ENCODE assay signal across 11 mouse cellular contexts in genomic region chr1:159517647-159518046, GRCm38 (mm10). TPM values are rescaled to one million over a fixed set of nuclear protein-coding genes. Genes with fewer than 3 reads are reported as not detected.
DNase-seq lines count a peak whose midpoint lies in the region; ATAC-seq lines count a peak whose summit lies in the region.
"Had no signal": no experiment of that assay in that cellular context is flagged by ENCODE, and none has a peak within 500 bp of the region (broad histone marks: within the 10 kb centered on the region; RNA-seq: fewer than 3 reads in every experiment).

No protein-coding gene starts in this region.

- no peak for DNase-seq in forebrain, embryonic 10.5 days (ENCODE audit: extremely low spot score, low spot score)
- DNase-seq in 3134 (ENCODE audit: extremely low read depth, insufficient read length, low spot score): peak; percentile 61
- peak; percentile 6 to 50 for DNase-seq in heart, adult 18-20 months
- DNase-seq in layer of hippocampus, adult 18-20 months (ENCODE audit: low spot score in 2 of 2): peak; percentile 50 to 78
- DNase-seq in cerebellum, postnatal 4 days (ENCODE audit: low spot score in 2 of 2): no peak
- DNase-seq in natural killer cell, adult 2 months (ENCODE audit: low spot score in 2 of 2): no peak
- DNase-seq in gastrocnemius, postnatal 4 days (ENCODE audit: low spot score in 2 of 2): no peak
- DNase-seq: embryo, embryonic 11 days; kidney, adult 18-20 months had no signal

- H3K4me2 ChIP-seq in forebrain, embryonic 15.5 days (replicated peaks): no peak overlapping the region
- H3K4me2 ChIP-seq: midbrain, embryonic 15.5 days had no signal

- H3K9ac ChIP-seq in forebrain, embryonic 15.5 days (replicated peaks): no peak overlapping the region
- H3K9ac ChIP-seq: midbrain, embryonic 15.5 days had no signal

- H3K36me3 ChIP-seq in forebrain, embryonic 15.5 days: no peaks in the 10 kb centered on the region
- H3K36me3 ChIP-seq in forebrain, embryonic 10.5 days (replicated peaks): no peaks in the 10 kb centered on the region
- H3K36me3 ChIP-seq: midbrain, embryonic 15.5 days had no signal

- H3K4me1 ChIP-seq in forebrain, embryonic 15.5 days: no peaks in the 10 kb centered on the region
- no peaks in the 10 kb centered on the region for H3K4me1 ChIP-seq in forebrain, embryonic 10.5 days
- H3K4me1 ChIP-seq: midbrain, embryonic 15.5 days had no signal

- peak; percentile 48 for ATAC-seq in forebrain, embryonic 15.5 days (replicated peaks)
- ATAC-seq: midbrain, embryonic 15.5 days had no signal

- H3K9me3 ChIP-seq in forebrain, embryonic 15.5 days: no peaks in the 10 kb centered on the region
- no peaks in the 10 kb centered on the region for H3K9me3 ChIP-seq in forebrain, embryonic 10.5 days
- H3K9me3 ChIP-seq: midbrain, embryonic 15.5 days had no signal

- no peaks in the 10 kb centered on the region for H3K27me3 ChIP-seq in forebrain, embryonic 15.5 days
- H3K27me3 ChIP-seq in forebrain, embryonic 10.5 days (ENCODE audit: poor library complexity, severe bottlenecking): no peaks in the 10 kb centered on the region

- no peak overlapping the region for H3K27ac ChIP-seq in forebrain, embryonic 15.5 days (replicated peaks)
- H3K27ac ChIP-seq in forebrain, embryonic 10.5 days: no peak overlapping the region
- H3K27ac ChIP-seq: midbrain, embryonic 15.5 days had no signal

- H3K4me3 ChIP-seq in forebrain, embryonic 15.5 days: no peak overlapping the region
- no peak overlapping the region for H3K4me3 ChIP-seq in forebrain, embryonic 10.5 days
- H3K4me3 ChIP-seq: midbrain, embryonic 15.5 days had no signal

- WGBS in forebrain, embryonic 15.5 days: 30% methylated on average over 4 of the region's 4 CpGs
- 38% methylated on average over 4 of the region's 4 CpGs for WGBS in forebrain, embryonic 10.5 days

RNA-seq across cellular contexts. Expression of gene Tnr, which starts 5.9 kb away (rescaled TPM):
- polyA plus RNA-seq in forebrain, embryonic 15.5 days (2015; fragmentation: Nextera tagmentation; extraction: Ambion mirVana): 5.5 and 6.7 TPM in 2 replicates
- 0.05 and 0.16 TPM in 2 replicates for polyA plus RNA-seq in forebrain, embryonic 10.5 days (2016; fragmentation: Nextera tagmentation; extraction: Ambion mirVana)
- total RNA-seq in heart, adult 18-20 months (2021): under 1 TPM; 0.02 to 0.13 TPM
- 100 to 1,000 TPM; 137 to 139 TPM for total RNA-seq in layer of hippocampus, adult 18-20 months (2021)
- total RNA-seq in gastrocnemius, postnatal 4 days (2021): under 1 TPM; 0.03 to 0.15 TPM

Comparison
In these comparisons a context has a peak if more than half of its experiments do, and no peak if none do; other contexts are left out.
1. DNase-seq: peak in 3134 (single experiment), heart, adult 18-20 months (2 of 2) and layer of hippocampus, adult 18-20 months (2 of 2); none in forebrain, embryonic 10.5 days (single experiment), cerebellum, postnatal 4 days (0 of 2), natural killer cell, adult 2 months (0 of 2) and gastrocnemius, postnatal 4 days (0 of 2).
2. RNA of gene Tnr, which starts 5.9 kb away (total RNA-seq): 137 to 139 TPM in layer of hippocampus, adult 18-20 months; 0.03 to 0.15 TPM in gastrocnemius, postnatal 4 days and 0.02 to 0.13 TPM in heart, adult 18-20 months; every median in the first group is over 100 times any median in the second.